Mouse (Mus musculus): ENCODE measurements around the gene Sgms1.
A peak's percentile ranks its signal among the peaks of the same experiment; 100 is the strongest.
"Not testable (repeated sequence)": the region's sequence is repeated elsewhere in the genome, so short reads cannot be mapped to it uniquely, and the experiment has no call there.

The Sgms1 gene

GRCm38 (mm10) chr19:32120798-32121197 is 268.7 kb downstream of the Sgms1 start:
- no peak for DNase-seq

- DNase-seq = peak; percentile 58
Observed at GRCm38 (mm10) chr19:32119666-32120065, 269.8 kb downstream of the Sgms1 start.

GRCm38 (mm10) chr19:32118496-32118895 is 271.0 kb downstream of the Sgms1 start:
- DNase-seq = no peak

GRCm38 (mm10) chr19:32117484-32118018 is 272.0 kb downstream of the Sgms1 start:
- DNase-seq = no peak

GRCm38 (mm10) chr19:32111866-32112790 is 277.4 kb downstream of the Sgms1 start:
- no peak for DNase-seq

- DNase-seq = peak; percentile 88
Observed at GRCm38 (mm10) chr19:32107771-32108306, 281.7 kb downstream of the Sgms1 start, which contains the start of gene Asah2. TSS of gene Asah2 (minus strand) at chr19:32108211.

GRCm38 (mm10) chr19:32106750-32107149 is 282.8 kb downstream of the Sgms1 start:
- no peak for DNase-seq

GRCm38 (mm10) chr19:32104217-32104616 is 285.3 kb downstream of the Sgms1 start:
- DNase-seq = no peak

- DNase-seq = no peak
Observed at GRCm38 (mm10) chr19:32102976-32103300, 286.6 kb downstream of the Sgms1 start.

GRCm38 (mm10) chr19:32102294-32102975 is 287.1 kb downstream of the Sgms1 start:
- no peak for DNase-seq

- no peak for DNase-seq
Observed at GRCm38 (mm10) chr19:32098582-32098981, 290.9 kb downstream of the Sgms1 start.

GRCm38 (mm10) chr19:32092358-32092757 is 297.2 kb downstream of the Sgms1 start:
- no peak for DNase-seq

- no peak for DNase-seq
Observed at GRCm38 (mm10) chr19:32090804-32091203, 298.7 kb downstream of the Sgms1 start.

- DNase-seq = no peak
Observed at GRCm38 (mm10) chr19:32088570-32088969, 300.9 kb downstream of the Sgms1 start.

GRCm38 (mm10) chr19:32087736-32088470 is 301.6 kb downstream of the Sgms1 start:
- DNase-seq = no peak

GRCm38 (mm10) chr19:32084813-32085212 is 304.7 kb downstream of the Sgms1 start:
- DNase-seq = not testable (repeated sequence)

All from kidney, postnatal 14 days (tissue).